Mouse (Mus musculus): ENCODE data around the gene Slc6a13. TPM values are rescaled to one million over a fixed set of nuclear protein-coding genes. Genes with fewer than 3 reads are reported as not detected.

Slc6a13 gene
- polyA plus RNA-seq (2014; fragmentation: Nextera tagmentation; extraction: Ambion mirVana), result 0.87 and 45.1 TPM in 2 replicates

- ATAC-seq (ENCODE audit: low read depth), result no peak
- Histone ChIP-seq H3K27me3 (ENCODE audit: control insufficient read depth, insufficient read depth, low read length) (no peaks in the 10 kb centered on the region), H3K36me3 (ENCODE audit: control insufficient read depth, insufficient read depth, low read length) (no peaks in the 10 kb centered on the region), H3K4me2 (ENCODE audit: low read depth, low read length) (no peak within 1 kb of the TSS), H3K4me1 (ENCODE audit: control insufficient read depth, insufficient read depth, low read length) (no peaks in the 10 kb centered on the region), H3K27ac (ENCODE audit: low read depth, low read length) (no peak within 1 kb of the TSS), H3K4me3 (ENCODE audit: low read depth, low read length) (no peak within 1 kb of the TSS), H3K9me3 (ENCODE audit: control insufficient read depth, low read length) (no peaks in the 10 kb centered on the region), H3K9ac (replicated peaks; ENCODE audit: low read depth, low read length) (no peak within 1 kb of the TSS)
- WGBS, result 7% methylated on average over 11 of the region's 11 CpGs
Measured at GRCm38 (mm10) chr6:121299954-121300353, at the start of gene Slc6a13. TSS of gene Slc6a13 (plus strand) at chr6:121300227.

- Histone ChIP-seq H3K9ac (replicated peaks; ENCODE audit: low read depth, low read length) (no peak overlapping the region), H3K27ac (ENCODE audit: low read depth, low read length) (no peak overlapping the region), H3K9me3 (ENCODE audit: control insufficient read depth, low read length) (no peaks in the 10 kb centered on the region), H3K4me3 (ENCODE audit: low read depth, low read length) (no peak overlapping the region), H3K36me3 (ENCODE audit: control insufficient read depth, insufficient read depth, low read length) (no peaks in the 10 kb centered on the region), H3K4me1 (ENCODE audit: control insufficient read depth, insufficient read depth, low read length) (no peaks in the 10 kb centered on the region), H3K27me3 (ENCODE audit: control insufficient read depth, insufficient read depth, low read length) (no peaks in the 10 kb centered on the region), H3K4me2 (ENCODE audit: low read depth, low read length) (no peak overlapping the region)
- ATAC-seq (ENCODE audit: low read depth), result no peak
- WGBS, result 57% methylated on average over 1 of the region's 1 CpGs
Measured at GRCm38 (mm10) chr6:121250406-121250805, 49.6 kb upstream of the Slc6a13 start.

- Histone ChIP-seq H3K36me3 (ENCODE audit: control insufficient read depth, insufficient read depth, low read length) (no peaks in the 10 kb centered on the region), H3K27ac (ENCODE audit: low read depth, low read length) (no peak overlapping the region), H3K4me2 (ENCODE audit: low read depth, low read length) (no peak overlapping the region), H3K9me3 (ENCODE audit: control insufficient read depth, low read length) (no peaks in the 10 kb centered on the region), H3K4me3 (ENCODE audit: low read depth, low read length) (no peak overlapping the region), H3K27me3 (ENCODE audit: control insufficient read depth, insufficient read depth, low read length) (no peaks in the 10 kb centered on the region), H3K4me1 (ENCODE audit: control insufficient read depth, insufficient read depth, low read length) (no peaks in the 10 kb centered on the region), H3K9ac (replicated peaks; ENCODE audit: low read depth, low read length) (no peak overlapping the region)
- WGBS, result 79% methylated on average over 5 of the region's 5 CpGs
- no peak for ATAC-seq (ENCODE audit: low read depth)
Measured at GRCm38 (mm10) chr6:121251256-121251655, 48.8 kb upstream of the Slc6a13 start.

- Histone ChIP-seq H3K27me3 (ENCODE audit: control insufficient read depth, insufficient read depth, low read length) (no peaks in the 10 kb centered on the region), H3K4me1 (ENCODE audit: control insufficient read depth, insufficient read depth, low read length) (no peaks in the 10 kb centered on the region), H3K9ac (replicated peaks; ENCODE audit: low read depth, low read length) (no peak overlapping the region), H3K4me2 (ENCODE audit: low read depth, low read length) (no peak overlapping the region), H3K4me3 (ENCODE audit: low read depth, low read length) (no peak overlapping the region), H3K9me3 (ENCODE audit: control insufficient read depth, low read length) (no peaks in the 10 kb centered on the region), H3K27ac (ENCODE audit: low read depth, low read length) (no peak overlapping the region), H3K36me3 (ENCODE audit: control insufficient read depth, insufficient read depth, low read length) (no peaks in the 10 kb centered on the region)
- no peak for ATAC-seq (ENCODE audit: low read depth)
- WGBS, result 35% methylated on average over 9 of the region's 9 CpGs
Measured at GRCm38 (mm10) chr6:121260548-121260947, 39.5 kb upstream of the Slc6a13 start.

- Histone ChIP-seq H3K4me2 (ENCODE audit: low read depth, low read length) (no peak overlapping the region), H3K9me3 (ENCODE audit: control insufficient read depth, low read length) (no peaks in the 10 kb centered on the region), H3K36me3 (ENCODE audit: control insufficient read depth, insufficient read depth, low read length) (no peaks in the 10 kb centered on the region), H3K4me1 (ENCODE audit: control insufficient read depth, insufficient read depth, low read length) (no peaks in the 10 kb centered on the region), H3K4me3 (ENCODE audit: low read depth, low read length) (no peak overlapping the region), H3K27me3 (ENCODE audit: control insufficient read depth, insufficient read depth, low read length) (no peaks in the 10 kb centered on the region), H3K27ac (ENCODE audit: low read depth, low read length) (no peak overlapping the region), H3K9ac (replicated peaks; ENCODE audit: low read depth, low read length) (no peak overlapping the region)
- ATAC-seq (ENCODE audit: low read depth), result no peak
- 84% methylated on average over 8 of the region's 8 CpGs for WGBS
Measured at GRCm38 (mm10) chr6:121261233-121261632, 38.8 kb upstream of the Slc6a13 start.

GRCm38 (mm10) chr6:121262004-121262403, 38.0 kb upstream of the Slc6a13 start:
- no peak overlapping the region for H3K27ac ChIP-seq (ENCODE audit: low read depth, low read length)
- H3K9ac ChIP-seq (replicated peaks; ENCODE audit: low read depth, low read length), result no peak overlapping the region
- H3K4me1 ChIP-seq (ENCODE audit: control insufficient read depth, insufficient read depth, low read length), result no peaks in the 10 kb centered on the region
- 90% methylated on average over 10 of the region's 10 CpGs for WGBS
- no peaks in the 10 kb centered on the region for H3K9me3 ChIP-seq (ENCODE audit: control insufficient read depth, low read length)
- ATAC-seq (ENCODE audit: low read depth), result no peak
- H3K4me3 ChIP-seq (ENCODE audit: low read depth, low read length), result no peak overlapping the region
- H3K27me3 ChIP-seq (ENCODE audit: control insufficient read depth, insufficient read depth, low read length), result no peaks in the 10 kb centered on the region
- H3K4me2 ChIP-seq (ENCODE audit: low read depth, low read length), result no peak overlapping the region
- H3K36me3 ChIP-seq (ENCODE audit: control insufficient read depth, insufficient read depth, low read length), result no peaks in the 10 kb centered on the region

- no peaks in the 10 kb centered on the region for H3K27me3 ChIP-seq (ENCODE audit: control insufficient read depth, insufficient read depth, low read length)
Measured at GRCm38 (mm10) chr6:121262496-121262895, 37.5 kb upstream of the Slc6a13 start.

GRCm38 (mm10) chr6:121270156-121270555, 29.9 kb upstream of the Slc6a13 start:
- ATAC-seq (ENCODE audit: low read depth), result no peak
- no peak overlapping the region for H3K9ac ChIP-seq (replicated peaks; ENCODE audit: low read depth, low read length)
- WGBS, result 84% methylated on average over 6 of the region's 6 CpGs
- no peaks in the 10 kb centered on the region for H3K27me3 ChIP-seq (ENCODE audit: control insufficient read depth, insufficient read depth, low read length)
- no peaks in the 10 kb centered on the region for H3K4me1 ChIP-seq (ENCODE audit: control insufficient read depth, insufficient read depth, low read length)
- H3K36me3 ChIP-seq (ENCODE audit: control insufficient read depth, insufficient read depth, low read length), result no peaks in the 10 kb centered on the region
- H3K9me3 ChIP-seq (ENCODE audit: control insufficient read depth, low read length), result no peaks in the 10 kb centered on the region
- no peak overlapping the region for H3K27ac ChIP-seq (ENCODE audit: low read depth, low read length)
- H3K4me2 ChIP-seq (ENCODE audit: low read depth, low read length), result no peak overlapping the region
- no peak overlapping the region for H3K4me3 ChIP-seq (ENCODE audit: low read depth, low read length)

More at GRCm38 (mm10) chr6:121262496-121262895, 37.5 kb upstream of the Slc6a13 start:
- ATAC-seq (ENCODE audit: low read depth), result no peak
- Histone ChIP-seq H3K9me3 (ENCODE audit: control insufficient read depth, low read length) (no peaks in the 10 kb centered on the region), H3K4me1 (ENCODE audit: control insufficient read depth, insufficient read depth, low read length) (no peaks in the 10 kb centered on the region), H3K4me2 (ENCODE audit: low read depth, low read length) (no peak overlapping the region), H3K36me3 (ENCODE audit: control insufficient read depth, insufficient read depth, low read length) (no peaks in the 10 kb centered on the region), H3K27ac (ENCODE audit: low read depth, low read length) (no peak overlapping the region), H3K4me3 (ENCODE audit: low read depth, low read length) (no peak overlapping the region), H3K9ac (replicated peaks; ENCODE audit: low read depth, low read length) (no peak overlapping the region)
- WGBS, result 94% methylated on average over 11 of the region's 11 CpGs

- Histone ChIP-seq H3K27me3 (ENCODE audit: control insufficient read depth, insufficient read depth, low read length) (no peaks in the 10 kb centered on the region), H3K4me3 (ENCODE audit: low read depth, low read length) (no peak overlapping the region), H3K27ac (ENCODE audit: low read depth, low read length) (no peak overlapping the region), H3K4me2 (ENCODE audit: low read depth, low read length) (peak overlapping the region; percentile 59; the same call in 1 of the 2 replicates), H3K36me3 (ENCODE audit: control insufficient read depth, insufficient read depth, low read length) (no peaks in the 10 kb centered on the region), H3K9ac (replicated peaks; ENCODE audit: low read depth, low read length) (no peak overlapping the region), H3K4me1 (ENCODE audit: control insufficient read depth, insufficient read depth, low read length) (no peaks in the 10 kb centered on the region), H3K9me3 (ENCODE audit: control insufficient read depth, low read length) (no peaks in the 10 kb centered on the region)
- ATAC-seq (ENCODE audit: low read depth), result peak; percentile 20; the same call in 1 of the 2 replicates
- 10% methylated on average over 4 of the region's 4 CpGs for WGBS
Measured at GRCm38 (mm10) chr6:121271707-121272074, 28.3 kb upstream of the Slc6a13 start.

All from neural tube, embryonic 14.5 days (tissue).